Mouse (Mus musculus) liver, adult 2 months (tissue): Measurements from ENCODE around the gene Spint1. TPM values are rescaled to one million over a fixed set of nuclear protein-coding genes. Genes with fewer than 3 reads are reported as not detected.

Experiments
- DNase-seq: peaks from one replicate; pipeline ENCODE4 v3.0.0-alpha.2; 2011; ENCODE audit warnings: low read depth, low spot score; ENCODE audit errors: extremely low read depth
- H3K27ac ChIP-seq: fragments of 200-500 bp; replicated peaks from 2 replicates; pipeline ENCODE4 v1.5.1; 2012; ENCODE audit warnings: low read depth, mild to moderate bottlenecking, control low read depth, inconsistent platforms, low read length; ENCODE audit not compliant: insufficient read depth
- H3K27me3 ChIP-seq: fragments of 200-500 bp; 2 replicates; pipeline ENCODE4 v1.6.1; 2012; ENCODE audit warnings: mild to moderate bottlenecking, moderate library complexity, low read length, inconsistent platforms; ENCODE audit not compliant: control insufficient read depth, insufficient read depth
- H3K36me3 ChIP-seq: fragments of 200-500 bp; 2 replicates; pipeline ENCODE4 v1.6.1; 2012; ENCODE audit warnings: low read length, inconsistent platforms; ENCODE audit not compliant: control insufficient read depth, insufficient read depth
- H3K4me1 ChIP-seq: fragments of 200-500 bp; 2 replicates; pipeline ENCODE4 v1.6.1; 2011; ENCODE audit warnings: low read length; ENCODE audit not compliant: control insufficient read depth, insufficient read depth
- H3K4me3 ChIP-seq: fragments of 200-500 bp; 2 replicates; pipeline ENCODE4 v1.5.1; 2011; ENCODE audit warnings: low read depth, mild to moderate bottlenecking, control low read depth, low read length, moderate library complexity; ENCODE audit not compliant: insufficient read depth
- H3K79me2 ChIP-seq: fragments of 200-500 bp; 2 replicates; pipeline ENCODE4 v1.6.1; 2012; ENCODE audit warnings: inconsistent platforms, mild to moderate bottlenecking, low read length, moderate library complexity; ENCODE audit not compliant: control insufficient read depth, insufficient read depth
- H3K9ac ChIP-seq: fragments of 200-500 bp; 2 replicates; pipeline ENCODE4 v1.6.1; 2012; ENCODE audit warnings: low read depth, mild to moderate bottlenecking, control low read depth, inconsistent platforms, low read length
- CTCF ChIP-seq: fragments of 200-500 bp; IDR thresholded peaks from 2 replicates; pipeline ENCODE4 v1.5.1; 2011; ENCODE audit warnings: low read depth, low read length, control low read depth
- POLR2A ChIP-seq: fragments of 200-500 bp; IDR thresholded peaks from 2 replicates; pipeline ENCODE4 v1.6.1; 2011; ENCODE audit warnings: low read length, control low read depth; ENCODE audit not compliant: insufficient read depth; ENCODE audit errors: extremely low read depth
- WGBS: fragments of 180-500 bp; shearing (Covaris S2); methylation state at CpG from one replicate; pipeline ENCODE4 v1.1.7; 2018; 5-methylcytosine and 5-hydroxymethylcytosine counted together
- polyA plus RNA-seq: library from polyadenylated mRNA; depleted of rRNA; stranded (reverse); fragments of >200 nt; gene quantifications from 2 replicates; pipeline ENCODE4 v1.2.3, GENCODE M21; 2012; rRNA removed
- total RNA-seq: library from RNA; depleted of rRNA; stranded (reverse); fragments of >200 nt; gene quantifications from 2 replicates; pipeline ENCODE4 v1.2.3, GENCODE M21; 2014; rRNA removed

Gene Spint1
- total RNA-seq (0.28 and 0.54 TPM in 2 replicates), polyA plus RNA-seq (0.23 and 0.34 TPM in 2 replicates)

- peaks cover 14% of the 10 kb centered on the region for H3K27me3 ChIP-seq
- DNase-seq, result no peak
Observed at GRCm38 (mm10) chr2:119237210-119237870, at the start of gene Spint1. Gene Spint1 (plus strand): TSS chr2:119237362.

GRCm38 (mm10) chr2:119189029-119189710, 48.0 kb upstream of the Spint1 start:
- Histone ChIP-seq H3K36me3 (no peaks in the 10 kb centered on the region), H3K79me2 (no peaks in the 10 kb centered on the region), H3K4me3 (peak overlapping the region; percentile 0; the same call in 1 of the 2 replicates), H3K4me1 (0 out of 2 replicates have a peak, but pooled peaks cover 3% of the 10 kb centered on the region), H3K27me3 (no peaks in the 10 kb centered on the region), H3K9ac (no peak overlapping the region), H3K27ac (no peak overlapping the region)
- 8% methylated on average over 15 of the region's 15 CpGs for WGBS
- TF ChIP-seq CTCF (peak; percentile 96), POLR2A (no peak)
- DNase-seq, result peak; percentile 61

More at GRCm38 (mm10) chr2:119237210-119237870, at the start of gene Spint1:
- peak within 1 kb of the TSS; percentile 40; the same call in 1 of the 2 replicates for H3K4me3 ChIP-seq
- peak within 1 kb of the TSS; percentile 42; the same call in 1 of the 2 replicates for H3K9ac ChIP-seq
- H3K4me1 ChIP-seq, result 0 out of 2 replicates have a peak, but pooled peaks cover 3% of the 10 kb centered on the region
- no peak within 1 kb of the TSS for H3K27ac ChIP-seq
- 2% methylated on average over 73 of the region's 73 CpGs for WGBS
- H3K79me2 ChIP-seq, result no peaks in the 10 kb centered on the region
- TF ChIP-seq CTCF (no peak), POLR2A (no peak)
- no peaks in the 10 kb centered on the region for H3K36me3 ChIP-seq

GRCm38 (mm10) chr2:119190969-119191368, 46.2 kb upstream of the Spint1 start:
- 71% methylated on average over 5 of the region's 5 CpGs for WGBS
- no peak for DNase-seq
- no peak overlapping the region for H3K4me3 ChIP-seq
- no peaks in the 10 kb centered on the region for H3K27me3 ChIP-seq
- H3K27ac ChIP-seq, result no peak overlapping the region
- no peak overlapping the region for H3K9ac ChIP-seq
- no peaks in the 10 kb centered on the region for H3K36me3 ChIP-seq
- 0 out of 2 replicates have a peak, but pooled peaks cover 3% of the 10 kb centered on the region for H3K4me1 ChIP-seq
- TF ChIP-seq CTCF, result no peak
- TF ChIP-seq POLR2A, result no peak
- H3K79me2 ChIP-seq, result 0 out of 2 replicates have a peak, but pooled peaks cover 3% of the 10 kb centered on the region

GRCm38 (mm10) chr2:119194140-119194539, 43.0 kb upstream of the Spint1 start:
- 0 out of 2 replicates have a peak, but pooled peaks cover 5% of the 10 kb centered on the region for H3K79me2 ChIP-seq
- TF ChIP-seq CTCF (no peak), POLR2A (no peak)
- WGBS, result 94% methylated on average over 5 of the region's 5 CpGs
- H3K4me1 ChIP-seq, result peaks cover 1% of the 10 kb centered on the region; the same call in 1 of the 2 replicates
- no peaks in the 10 kb centered on the region for H3K27me3 ChIP-seq
- no peak overlapping the region for H3K27ac ChIP-seq
- no peak overlapping the region for H3K9ac ChIP-seq
- H3K36me3 ChIP-seq, result no peaks in the 10 kb centered on the region
- DNase-seq, result no peak
- no peak overlapping the region for H3K4me3 ChIP-seq

- Histone ChIP-seq H3K79me2 (peaks cover 5% of the 10 kb centered on the region; the same call in 1 of the 2 replicates), H3K9ac (no peak overlapping the region), H3K27me3 (no peaks in the 10 kb centered on the region), H3K36me3 (no peaks in the 10 kb centered on the region), H3K27ac (no peak overlapping the region), H3K4me1 (no peaks in the 10 kb centered on the region; the same call in 1 of the 2 replicates), H3K4me3 (no peak overlapping the region)
- 94% methylated on average over 4 of the region's 4 CpGs for WGBS
- DNase-seq, result no peak
- no peak for TF ChIP-seq POLR2A
- no peak for TF ChIP-seq CTCF
Observed at GRCm38 (mm10) chr2:119196316-119197108, 40.6 kb upstream of the Spint1 start.
